Mouse (Mus musculus) adrenal gland, adult (tissue): ENCODE data around the gene Tymp.

Experiments used
- DNase-seq, 2 experiments: peaks; one replicate each; pipeline ENCODE4 v3.0.0; 2022 to 2023; ENCODE audit warnings: low spot score in 1 of 2; ENCODE audit not compliant: inconsistent age in 2 of 2

The Tymp gene

GRCm38 (mm10) chr15:89374801-89375534 lies 1.9 kb downstream of the Tymp start:
- peak in 1 of 2 experiments; percentile 36 for DNase-seq

- no peak for DNase-seq
Measured at GRCm38 (mm10) chr15:89374340-89374739, 2.5 kb downstream of the Tymp start.

- peak; percentile 92 to 98 for DNase-seq
Measured at GRCm38 (mm10) chr15:89373762-89374248, 3.0 kb downstream of the Tymp start, which contains the start of gene Sco2. Gene Sco2, minus strand, starts transcription at chr15:89373846.

GRCm38 (mm10) chr15:89373027-89373761 lies 3.6 kb downstream of the Tymp start:
- DNase-seq: peak; percentile 91 to 96

GRCm38 (mm10) chr15:89372536-89372935 lies 4.3 kb downstream of the Tymp start:
- DNase-seq: peak in 1 of 2 experiments; percentile 54

GRCm38 (mm10) chr15:89372068-89372467 lies 4.8 kb downstream of the Tymp start:
- peak in 1 of 2 experiments; percentile 29 for DNase-seq

GRCm38 (mm10) chr15:89365141-89365551 lies 11.7 kb downstream of the Tymp start:
- no peak for DNase-seq

GRCm38 (mm10) chr15:89363051-89363450 lies 13.8 kb downstream of the Tymp start:
- peak in 1 of 2 experiments; percentile 30 for DNase-seq

GRCm38 (mm10) chr15:89358784-89359183 lies 18.1 kb downstream of the Tymp start:
- no peak for DNase-seq

GRCm38 (mm10) chr15:89356372-89356771 lies 20.5 kb downstream of the Tymp start:
- DNase-seq: peak; percentile 61 to 81

GRCm38 (mm10) chr15:89355241-89356187 lies 21.3 kb downstream of the Tymp start, which contains the start of the genes Lmf2 and Ncaph2:
Gene Lmf2, minus strand, starts transcription at chr15:89355659.
Gene Ncaph2, plus strand, starts transcription at chr15:89355719.
- peak; percentile 95 to 98 for DNase-seq

- no peak for DNase-seq
Measured at GRCm38 (mm10) chr15:89354455-89354854, 22.4 kb downstream of the Tymp start.

GRCm38 (mm10) chr15:89353837-89354236 lies 23.0 kb downstream of the Tymp start:
- peak in 1 of 2 experiments; percentile 26 for DNase-seq

GRCm38 (mm10) chr15:89352795-89353194 lies 24.0 kb downstream of the Tymp start:
- DNase-seq: peak in 1 of 2 experiments; percentile 26

- no peak for DNase-seq
Measured at GRCm38 (mm10) chr15:89352054-89352453, 24.8 kb downstream of the Tymp start.

- no peak for DNase-seq
Measured at GRCm38 (mm10) chr15:89351302-89351701, 25.5 kb downstream of the Tymp start.

GRCm38 (mm10) chr15:89350447-89350846 lies 26.4 kb downstream of the Tymp start:
- DNase-seq: no peak

GRCm38 (mm10) chr15:89343325-89343724 lies 33.5 kb downstream of the Tymp start:
- DNase-seq: no peak

- no peak for DNase-seq
Measured at GRCm38 (mm10) chr15:89341678-89342077, 35.2 kb downstream of the Tymp start.

- DNase-seq: no peak
Measured at GRCm38 (mm10) chr15:89340136-89340535, 36.7 kb downstream of the Tymp start.

GRCm38 (mm10) chr15:89339696-89340095 lies 37.1 kb downstream of the Tymp start:
- no peak for DNase-seq
